Mouse (Mus musculus): ENCODE data around the gene Fgfr4. TPM values are rescaled to one million over a fixed set of nuclear protein-coding genes. Genes with fewer than 3 reads are reported as not detected.
"Not testable (repeated sequence)": the region's sequence is repeated elsewhere in the genome, so short reads cannot be mapped to it uniquely, and the experiment has no call there.

Fgfr4 gene
- total RNA-seq, 2 experiments from 2014 or later: 0.31 to 0.39 TPM

GRCm38 (mm10) chr13:55171517-55172335, 19.3 kb downstream of the Fgfr4 start:
- intact Hi-C loops (cut with DNase I): no loop called here
- peak; percentile 72 to 77 for DNase-seq

GRCm38 (mm10) chr13:55172336-55172770, 19.9 kb downstream of the Fgfr4 start:
- intact Hi-C loops (cut with DNase I): no loop called here
- DNase-seq: no peak

GRCm38 (mm10) chr13:55174347-55174746, 21.9 kb downstream of the Fgfr4 start:
- intact Hi-C loops (cut with DNase I): no loop called here
- DNase-seq: no peak

GRCm38 (mm10) chr13:55176265-55176664, 23.8 kb downstream of the Fgfr4 start:
- intact Hi-C loops (cut with DNase I): no loop called here
- no peak for DNase-seq

GRCm38 (mm10) chr13:55177903-55178496, 25.6 kb downstream of the Fgfr4 start:
- peak; percentile 44 to 46 for DNase-seq
- intact Hi-C loops (cut with DNase I): loop anchor here (1.0 kb wide), 2 partner anchors 43 to 380 kb away; no protein-coding TSS in a partner anchor

- intact Hi-C loops (cut with DNase I): loop anchor here (1.0 kb wide), 2 partner anchors 43 to 380 kb away; no protein-coding TSS in a partner anchor
- DNase-seq: peak; percentile 78 to 84
These were observed 26.1 kb downstream of the Fgfr4 start for GRCm38 (mm10) chr13:55178556-55178955.

GRCm38 (mm10) chr13:55179591-55179990, 27.2 kb downstream of the Fgfr4 start:
- intact Hi-C loops (cut with DNase I): no loop called here
- no peak for DNase-seq

- intact Hi-C loops (cut with DNase I): loop anchor here (5.0 to 10.0 kb wide), 2 partner anchors 36 to 103 kb away; no protein-coding TSS in a partner anchor
- DNase-seq: no peak
These were observed 29.3 kb downstream of the Fgfr4 start for GRCm38 (mm10) chr13:55181786-55182172.

GRCm38 (mm10) chr13:55182173-55182894, 29.9 kb downstream of the Fgfr4 start:
- intact Hi-C loops (cut with DNase I): loop anchor here (5.0 to 10.0 kb wide), 2 partner anchors 35 to 102 kb away; no protein-coding TSS in a partner anchor
- peak; percentile 65 to 77 for DNase-seq

- intact Hi-C loops (cut with DNase I): loop anchor here (5.0 to 10.0 kb wide), 2 partner anchors 34 to 101 kb away; no protein-coding TSS in a partner anchor
- no peak for DNase-seq
These were observed 30.9 kb downstream of the Fgfr4 start for GRCm38 (mm10) chr13:55183382-55183781.

GRCm38 (mm10) chr13:55187062-55187461, 34.6 kb downstream of the Fgfr4 start:
- DNase-seq: not testable (repeated sequence)
- intact Hi-C loops (cut with DNase I): loop anchor here (10.0 kb wide), 1 partner anchor 98 kb away; no protein-coding TSS in a partner anchor

- intact Hi-C loops (cut with DNase I): loop anchor here (5.0 to 10.0 kb wide), 2 partner anchors 43 to 95 kb away; no protein-coding TSS in a partner anchor
- no peak for DNase-seq
These were observed 37.2 kb downstream of the Fgfr4 start for GRCm38 (mm10) chr13:55189531-55190107.

- intact Hi-C loops (cut with DNase I): loop anchor here (5.0 kb wide), 1 partner anchor 42 kb away; no protein-coding TSS in a partner anchor
These were observed 37.9 kb downstream of the Fgfr4 start for GRCm38 (mm10) chr13:55190121-55190868.

GRCm38 (mm10) chr13:55191535-55191934, 39.1 kb downstream of the Fgfr4 start:
- intact Hi-C loops (cut with DNase I): loop anchor here (5.0 kb wide), 1 partner anchor 41 kb away; no protein-coding TSS in a partner anchor
- DNase-seq: no peak

More at GRCm38 (mm10) chr13:55190121-55190868, 37.9 kb downstream of the Fgfr4 start:
- peak; percentile 91 to 93 for DNase-seq

- intact Hi-C loops (cut with DNase I); DNase-seq: not testable (repeated sequence)
These were observed 50.3 kb downstream of the Fgfr4 start for GRCm38 (mm10) chr13:55202758-55203157.

GRCm38 (mm10) chr13:55203740-55204139, 51.3 kb downstream of the Fgfr4 start:
- no peak for DNase-seq
- intact Hi-C loops (cut with DNase I): no loop called here

GRCm38 (mm10) chr13:55204667-55205389, 52.4 kb downstream of the Fgfr4 start:
- intact Hi-C loops (cut with DNase I): no loop called here
- DNase-seq: no peak

GRCm38 (mm10) chr13:55205448-55206205, 53.2 kb downstream of the Fgfr4 start:
- intact Hi-C loops (cut with DNase I): no loop called here
- no peak for DNase-seq

Data from heart, postnatal 14 days (tissue).